ENCODE assay signal across 8 mouse cellular contexts in genomic region chr13:21275021-21275814, GRCm38 (mm10). TPM values are rescaled to one million over a fixed set of nuclear protein-coding genes. Genes with fewer than 3 reads are reported as not detected.
DNase-seq lines count a peak whose midpoint lies in the region; ATAC-seq and TF ChIP-seq lines count a peak whose summit lies in the region.

No protein-coding gene starts in this region.

- peak; percentile 32; the same call in 1 of the 2 replicates for ATAC-seq in lung, embryonic 15.5 days (ENCODE audit: borderline replicate concordance, extremely low read depth, low FRiP score, low TSS enrichment)
- peak; percentile 75 for ATAC-seq in forebrain, embryonic 16.5 days
- ATAC-seq in kidney, postnatal 0 days (replicated peaks; ENCODE audit: low FRiP score, low read depth): no peak
- peak; percentile 53 for ATAC-seq in megakaryocyte-erythroid progenitor cell, adult 5-6 weeks (replicated peaks; ENCODE audit: low FRiP score, low TSS enrichment, poor library complexity, severe bottlenecking)

- TF ChIP-seq CTCF in kidney, postnatal 0 days (IDR thresholded peaks at IDR 0.05; ENCODE audit: low read depth): peak; percentile 73

- peak overlapping the region; percentile 73 for H3K4me2 ChIP-seq in lung, embryonic 15.5 days
- H3K4me2 ChIP-seq in forebrain, embryonic 16.5 days (ENCODE audit: low read length): peak overlapping the region; percentile 67
- peak overlapping the region; percentile 85 for H3K4me2 ChIP-seq in kidney, postnatal 0 days (ENCODE audit: low read length)

- H3K4me1 ChIP-seq in lung, embryonic 15.5 days: peaks cover 17% of the 10 kb centered on the region
- peaks cover 6% of the 10 kb centered on the region; the same call in 1 of the 2 replicates for H3K4me1 ChIP-seq in forebrain, embryonic 16.5 days (replicated peaks; ENCODE audit: control insufficient read depth, insufficient read depth, low read length)
- H3K4me1 ChIP-seq in kidney, postnatal 0 days (replicated peaks; ENCODE audit: insufficient read depth, low read length): no peaks in the 10 kb centered on the region

- peak overlapping the region; percentile 4; the same call in 1 of the 2 replicates for H3K9ac ChIP-seq in lung, embryonic 15.5 days
- H3K9ac ChIP-seq in forebrain, embryonic 16.5 days (replicated peaks; ENCODE audit: low read depth, low read length): peak overlapping the region; percentile 67
- peak overlapping the region; percentile 42; the same call in 1 of the 2 replicates for H3K9ac ChIP-seq in kidney, postnatal 0 days (ENCODE audit: low read depth, low read length)

- H3K27ac ChIP-seq in lung, embryonic 15.5 days: no peak overlapping the region
- peak overlapping the region; percentile 48; the same call in 1 of the 2 replicates for H3K27ac ChIP-seq in forebrain, embryonic 16.5 days (ENCODE audit: low read length)
- H3K27ac ChIP-seq in kidney, postnatal 0 days: no peak overlapping the region

- no peaks in the 10 kb centered on the region for H3K36me3 ChIP-seq in lung, embryonic 15.5 days
- H3K36me3 ChIP-seq in forebrain, embryonic 16.5 days (ENCODE audit: control insufficient read depth, insufficient read depth): no peaks in the 10 kb centered on the region
- no peaks in the 10 kb centered on the region for H3K36me3 ChIP-seq in kidney, postnatal 0 days (ENCODE audit: insufficient read depth, low read length)

- no peaks in the 10 kb centered on the region for H3K9me3 ChIP-seq in lung, embryonic 15.5 days
- no peaks in the 10 kb centered on the region for H3K9me3 ChIP-seq in forebrain, embryonic 16.5 days (ENCODE audit: control insufficient read depth, low read length)
- no peaks in the 10 kb centered on the region for H3K9me3 ChIP-seq in kidney, postnatal 0 days (replicated peaks; ENCODE audit: low read length)

- peaks cover 3% of the 10 kb centered on the region; the same call in 1 of the 2 replicates for H3K27me3 ChIP-seq in lung, embryonic 15.5 days
- H3K27me3 ChIP-seq in forebrain, embryonic 16.5 days (replicated peaks; ENCODE audit: control insufficient read depth, insufficient read depth, low read length): peaks cover 5% of the 10 kb centered on the region; the same call in 1 of the 2 replicates
- H3K27me3 ChIP-seq in kidney, postnatal 0 days (ENCODE audit: insufficient read depth, low read length): no peaks in the 10 kb centered on the region

- under 1% methylated on average over 29 of the region's 29 CpGs for WGBS in lung, embryonic 15.5 days
- 0% methylated on average over 29 of the region's 29 CpGs for WGBS in forebrain, embryonic 16.5 days
- WGBS in kidney, postnatal 0 days: under 1% methylated on average over 29 of the region's 29 CpGs

- H3K4me3 ChIP-seq in lung, embryonic 15.5 days: peak overlapping the region; percentile 53
- peak overlapping the region; percentile 63 for H3K4me3 ChIP-seq in forebrain, embryonic 16.5 days (replicated peaks; ENCODE audit: low read length)
- peak overlapping the region; percentile 55 for H3K4me3 ChIP-seq in kidney, postnatal 0 days (replicated peaks; ENCODE audit: low read depth, low read length)

- DNase-seq in lung, postnatal 4 days: no peak
- peak; percentile 22 for DNase-seq in cerebellum, adult 11 months
- peak; percentile 79 for DNase-seq in kidney, postnatal 0 days (ENCODE audit: low spot score)
- DNase-seq in yolk sac, embryonic 10.5 days (ENCODE audit: low spot score): peak; percentile 49
- DNase-seq in spleen, postnatal 10 days (ENCODE audit: low spot score in 2 of 2): no peak

RNA-seq across cellular contexts. Expression of gene Gpx5, which starts 17.3 kb away (rescaled TPM):
- polyA plus RNA-seq in lung, embryonic 15.5 days (2015; fragmentation: Nextera tagmentation; extraction: Ambion mirVana): not detected in 2 replicates
- not detected in 2 replicates for polyA plus RNA-seq in forebrain, embryonic 16.5 days (2015; fragmentation: Nextera tagmentation; extraction: Ambion mirVana)
- not detected in 2 replicates for polyA plus RNA-seq in kidney, postnatal 0 days (2015; fragmentation: Nextera tagmentation; extraction: Ambion mirVana)
- total RNA-seq in megakaryocyte-erythroid progenitor cell, adult 5-6 weeks (2014; fragmentation: Nextera tagmentation): not detected in 2 replicates
- not detected in 2 replicates for total RNA-seq in megakaryocyte-erythroid progenitor cell, adult 5-6 weeks (2017)

RNA-seq across cellular contexts. Expression of gene Gpx6, which starts 36.7 kb away (rescaled TPM):
- not detected in 2 replicates for polyA plus RNA-seq in lung, embryonic 15.5 days (2015; fragmentation: Nextera tagmentation; extraction: Ambion mirVana)
- polyA plus RNA-seq in forebrain, embryonic 16.5 days (2015; fragmentation: Nextera tagmentation; extraction: Ambion mirVana): not detected in 2 replicates
- 57.5 and 67.8 TPM in 2 replicates for polyA plus RNA-seq in kidney, postnatal 0 days (2015; fragmentation: Nextera tagmentation; extraction: Ambion mirVana)
- total RNA-seq in megakaryocyte-erythroid progenitor cell, adult 5-6 weeks (2014; fragmentation: Nextera tagmentation): not detected in 2 replicates
- total RNA-seq in megakaryocyte-erythroid progenitor cell, adult 5-6 weeks (2017): not detected in 2 replicates

Comparison
In these comparisons a context has a peak if more than half of its experiments do, and no peak if none do; other contexts are left out.
1. H3K9ac ChIP-seq: peak in every context shown above with its lines; median percentile 67 in forebrain, embryonic 16.5 days; 42 in kidney, postnatal 0 days; 4 in lung, embryonic 15.5 days.
2. DNase-seq: peak in cerebellum, adult 11 months (single experiment), kidney, postnatal 0 days (single experiment) and yolk sac, embryonic 10.5 days (single experiment); none in lung, postnatal 4 days (0 of 2) and spleen, postnatal 10 days (0 of 2).
3. RNA of gene Gpx6, which starts 36.7 kb away (polyA plus RNA-seq): 57.5 to 67.8 TPM in kidney, postnatal 0 days; not detected in forebrain, embryonic 16.5 days and not detected in lung, embryonic 15.5 days; every median in the first group is over 10 times any median in the second.
4. Peak in every context shown above with its lines, with median percentiles within 50 percentile points of each other: H3K4me2 ChIP-seq and H3K4me3 ChIP-seq.